Mouse (Mus musculus) heart, embryonic 16.5 days (tissue): Measurements from ENCODE around the gene Tmem104. TPM values are rescaled to one million over a fixed set of nuclear protein-coding genes. Genes with fewer than 3 reads are reported as not detected.

Experiments
- ATAC-seq: fragments of 200-750 bp; cut with Nextera tagmentation; replicated peaks from 2 replicates; pipeline ENCODE4 v1.8.0; 2017; ENCODE audit warnings: moderate number of reproducible peaks; ENCODE audit not compliant: insufficient read depth, low FRiP score; ENCODE audit errors: extremely low read depth
- H3K27ac ChIP-seq: fragments of 300-500 bp; sonication (generic); 2 replicates; pipeline ENCODE4 v1.5.1; 2014; ENCODE audit warnings: mild to moderate bottlenecking, low read length, control low read depth, moderate library complexity
- H3K27me3 ChIP-seq: fragments of 300-500 bp; sonication (generic); 2 replicates; pipeline ENCODE4 v1.6.1; 2014; ENCODE audit warnings: low read length, mixed read lengths; ENCODE audit not compliant: control insufficient read depth, insufficient read depth
- H3K36me3 ChIP-seq: fragments of 300-500 bp; sonication (generic); 2 replicates; pipeline ENCODE4 v1.6.1; 2014; ENCODE audit not compliant: control insufficient read depth, insufficient read depth
- H3K4me1 ChIP-seq: fragments of 300-500 bp; sonication (generic); 2 replicates; pipeline ENCODE4 v1.6.1; 2014; ENCODE audit warnings: low read length, mixed read lengths; ENCODE audit not compliant: control insufficient read depth, insufficient read depth
- H3K4me2 ChIP-seq: fragments of 300-500 bp; sonication (generic); 2 replicates; pipeline ENCODE4 v1.6.1; 2014; ENCODE audit warnings: low read depth, mild to moderate bottlenecking, control low read depth, low read length
- H3K4me3 ChIP-seq: fragments of 300-500 bp; sonication (generic); 2 replicates; pipeline ENCODE4 v1.5.1; 2014; ENCODE audit warnings: mild to moderate bottlenecking, control low read depth, low read length
- H3K9ac ChIP-seq: fragments of 300-500 bp; sonication (generic); 2 replicates; pipeline ENCODE4 v1.6.1; 2014; ENCODE audit warnings: low read length, control low read depth
- H3K9me3 ChIP-seq: fragments of 300-500 bp; sonication (generic); replicated peaks from 2 replicates; pipeline ENCODE4 v1.6.1; 2016; ENCODE audit warnings: low read length; ENCODE audit not compliant: control insufficient read depth
- WGBS: fragments of 180-500 bp; shearing (Covaris S2); extraction: QIAGEN DNeasy Blood & Tissue Kit; methylation state at CpG from one replicate; pipeline ENCODE4 v1.1.7; 2014; 5-methylcytosine and 5-hydroxymethylcytosine counted together
- polyA plus RNA-seq: library from polyadenylated mRNA; unstranded; fragments of >200 nt; fragmentation: Nextera tagmentation; extraction: Ambion mirVana; gene quantifications from 2 replicates; pipeline ENCODE4 v1.2.1, GENCODE M21; 2015

Gene Tmem104
- polyA plus RNA-seq, 1 experiment from 2014 or later: 6.6 TPM

- Histone ChIP-seq H3K27ac (no peak overlapping the region), H3K9ac (no peak overlapping the region), H3K4me3 (no peak overlapping the region), H3K4me1 (peaks cover 10% of the 10 kb centered on the region), H3K9me3 (no peaks in the 10 kb centered on the region), H3K27me3 (0 out of 2 replicates have a peak, but pooled peaks cover 2% of the 10 kb centered on the region), H3K4me2 (no peak overlapping the region), H3K36me3 (no peaks in the 10 kb centered on the region)
- 26% methylated on average over 5 of the region's 5 CpGs for whole genome bisulfite sequencing
- ATAC-seq: no peak
Measured at GRCm38 (mm10) chr11:115236570-115236969, 49.3 kb downstream of the Tmem104 start.

DNA sequence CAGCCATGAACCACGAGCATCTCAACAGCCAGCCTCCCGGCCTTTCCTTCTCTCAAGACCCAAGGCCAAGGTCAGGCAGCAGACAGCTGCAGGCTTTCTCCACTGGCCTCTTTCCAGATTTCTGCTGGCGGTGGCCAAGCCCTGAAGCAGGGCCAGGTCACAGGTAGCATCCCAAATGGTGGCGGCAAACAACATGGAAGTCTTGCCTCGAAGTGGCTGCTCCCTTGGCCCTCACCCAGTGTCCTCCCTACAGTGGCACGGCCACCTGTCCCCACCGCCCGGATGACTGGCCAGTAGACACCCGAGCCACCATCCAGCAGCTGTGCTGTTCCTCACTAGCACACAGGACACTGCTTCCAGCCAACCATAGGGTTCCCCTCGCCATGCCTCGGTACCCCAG lies 54.1 kb downstream of the Tmem104 start:
- no peak for ATAC-seq
- Histone ChIP-seq H3K9ac (no peak overlapping the region), H3K27ac (no peak overlapping the region), H3K4me3 (no peak overlapping the region), H3K4me1 (peaks cover 3% of the 10 kb centered on the region; the same call in 1 of the 2 replicates), H3K36me3 (no peaks in the 10 kb centered on the region), H3K27me3 (0 out of 2 replicates have a peak, but pooled peaks cover under 1% of the 10 kb centered on the region), H3K9me3 (no peaks in the 10 kb centered on the region), H3K4me2 (no peak overlapping the region)
- 84% methylated on average over 11 of the region's 11 CpGs for WGBS

- Histone ChIP-seq H3K9ac (no peak overlapping the region), H3K27me3 (peaks cover 14% of the 10 kb centered on the region), H3K9me3 (no peaks in the 10 kb centered on the region), H3K4me2 (no peak overlapping the region), H3K27ac (no peak overlapping the region), H3K36me3 (no peaks in the 10 kb centered on the region), H3K4me1 (peaks cover 5% of the 10 kb centered on the region; the same call in 1 of the 2 replicates), H3K4me3 (no peak overlapping the region)
- no peak for ATAC-seq
- 85% methylated on average over 3 of the region's 3 CpGs for WGBS
Measured at GRCm38 (mm10) chr11:115242746-115243145, 55.5 kb downstream of the Tmem104 start.

- H3K4me3 ChIP-seq: no peak overlapping the region
- peaks cover 7% of the 10 kb centered on the region; the same call in 1 of the 2 replicates for H3K4me1 ChIP-seq
- no peak overlapping the region for H3K9ac ChIP-seq
- H3K27me3 ChIP-seq: peaks cover 24% of the 10 kb centered on the region
- H3K36me3 ChIP-seq: no peaks in the 10 kb centered on the region
- H3K4me2 ChIP-seq: no peak overlapping the region
- no peak for ATAC-seq
- H3K9me3 ChIP-seq: no peaks in the 10 kb centered on the region
- H3K27ac ChIP-seq: no peak overlapping the region
- 77% methylated on average over 12 of the region's 12 CpGs for WGBS
Measured at GRCm38 (mm10) chr11:115243783-115244182, 56.5 kb downstream of the Tmem104 start.

DNA sequence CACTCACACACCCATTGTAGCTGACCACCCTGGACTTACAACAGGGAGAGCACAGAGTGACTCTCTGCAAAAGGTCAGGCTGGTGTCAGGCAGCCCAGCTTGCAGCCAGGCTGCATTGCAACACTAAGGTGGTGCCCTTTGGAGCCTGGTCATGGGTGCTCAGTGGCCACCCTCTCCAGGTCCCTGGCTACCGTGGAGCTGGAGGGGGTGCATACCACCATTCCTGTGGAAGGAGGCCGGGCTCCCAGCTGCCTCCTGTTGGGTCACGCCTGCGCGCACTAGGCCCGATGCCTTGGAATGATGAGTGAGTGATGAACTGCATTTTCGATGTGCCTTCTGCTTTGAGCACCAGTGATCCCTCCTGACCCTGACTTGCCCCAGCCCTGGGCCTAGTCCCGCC lies 57.6 kb downstream of the Tmem104 start:
- H3K27me3 ChIP-seq: peaks cover 34% of the 10 kb centered on the region
- no peaks in the 10 kb centered on the region for H3K36me3 ChIP-seq
- H3K4me3 ChIP-seq: no peak overlapping the region
- WGBS: 79% methylated on average over 8 of the region's 8 CpGs
- H3K9me3 ChIP-seq: no peaks in the 10 kb centered on the region
- H3K4me1 ChIP-seq: peaks cover 9% of the 10 kb centered on the region
- no peak overlapping the region for H3K27ac ChIP-seq
- no peak overlapping the region for H3K9ac ChIP-seq
- no peak overlapping the region for H3K4me2 ChIP-seq
- no peak for ATAC-seq

DNA sequence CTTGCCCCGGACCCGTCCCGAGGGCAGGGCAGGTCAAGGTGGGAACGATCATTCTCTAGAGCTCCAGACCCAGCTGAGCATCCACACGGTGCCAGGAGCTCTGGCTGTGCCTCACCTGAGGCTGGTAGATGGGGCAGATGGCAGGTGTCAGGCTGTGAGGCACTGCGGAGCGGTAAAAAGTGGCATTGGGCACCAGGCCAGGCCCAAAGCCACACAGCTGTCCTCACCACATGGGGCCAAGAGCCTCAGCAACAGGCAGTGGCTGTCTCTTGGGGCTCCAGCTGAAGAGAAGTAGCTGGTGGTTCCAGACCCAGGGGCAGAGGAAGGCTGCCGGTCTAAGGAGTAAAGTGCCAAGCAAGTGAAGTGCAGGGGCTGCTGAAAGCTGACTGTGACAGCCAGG lies 59.1 kb downstream of the Tmem104 start:
- no peaks in the 10 kb centered on the region for H3K9me3 ChIP-seq
- H3K4me1 ChIP-seq: peaks cover 15% of the 10 kb centered on the region
- no peak overlapping the region for H3K27ac ChIP-seq
- H3K36me3 ChIP-seq: no peaks in the 10 kb centered on the region
- no peak overlapping the region for H3K4me2 ChIP-seq
- H3K9ac ChIP-seq: no peak overlapping the region
- peaks cover 50% of the 10 kb centered on the region for H3K27me3 ChIP-seq
- ATAC-seq: no peak
- H3K4me3 ChIP-seq: no peak overlapping the region
- WGBS: 61% methylated on average over 8 of the region's 8 CpGs

DNA sequence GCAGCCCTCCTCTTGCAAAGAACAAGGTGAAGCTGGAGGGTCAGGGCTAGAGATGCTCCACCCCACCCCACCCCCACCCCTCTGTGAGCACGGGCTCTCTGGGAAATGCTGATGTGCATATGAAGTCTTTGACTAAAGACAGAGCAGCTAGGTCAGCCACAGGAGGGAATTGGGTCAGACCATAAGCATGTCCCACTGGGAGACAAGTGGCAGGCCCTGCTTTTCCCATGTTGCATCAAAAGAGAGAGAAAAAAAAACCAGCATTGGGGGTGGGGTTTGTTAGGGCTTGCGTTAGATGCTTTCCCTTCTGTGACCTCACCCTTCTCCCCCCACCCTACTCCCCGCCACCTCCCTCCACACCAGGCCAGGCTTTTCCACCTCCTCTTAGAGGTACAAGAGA lies 60.0 kb downstream of the Tmem104 start:
- peaks cover 57% of the 10 kb centered on the region for H3K27me3 ChIP-seq
- 27% methylated on average over 3 of the region's 3 CpGs for WGBS
- H3K4me3 ChIP-seq: no peak overlapping the region
- no peak overlapping the region for H3K4me2 ChIP-seq
- H3K4me1 ChIP-seq: peaks cover 15% of the 10 kb centered on the region
- no peak overlapping the region for H3K9ac ChIP-seq
- no peak overlapping the region for H3K27ac ChIP-seq
- no peak for ATAC-seq
- H3K36me3 ChIP-seq: no peaks in the 10 kb centered on the region
- H3K9me3 ChIP-seq: no peaks in the 10 kb centered on the region

- Histone ChIP-seq H3K4me2 (no peak overlapping the region), H3K27me3 (peaks cover 62% of the 10 kb centered on the region), H3K9ac (no peak overlapping the region), H3K4me1 (peaks cover 15% of the 10 kb centered on the region), H3K9me3 (no peaks in the 10 kb centered on the region), H3K27ac (no peak overlapping the region), H3K36me3 (no peaks in the 10 kb centered on the region), H3K4me3 (no peak overlapping the region)
- ATAC-seq: no peak
- 62% methylated on average over 6 of the region's 6 CpGs for WGBS
Measured at GRCm38 (mm10) chr11:115247945-115248344, 60.7 kb downstream of the Tmem104 start.

- WGBS: 3% methylated on average over 62 of the region's 63 CpGs
- H3K4me3 ChIP-seq: peak overlapping the region; percentile 48
- no peaks in the 10 kb centered on the region for H3K9me3 ChIP-seq
- peaks cover 62% of the 10 kb centered on the region for H3K27me3 ChIP-seq
- H3K4me2 ChIP-seq: peak overlapping the region; percentile 58
- H3K4me1 ChIP-seq: peaks cover 15% of the 10 kb centered on the region
- H3K36me3 ChIP-seq: no peaks in the 10 kb centered on the region
- H3K27ac ChIP-seq: no peak overlapping the region
- ATAC-seq: no peak
- H3K9ac ChIP-seq: 0 out of 2 replicates have a peak overlapping the region, but pooled peaks have one; percentile 1
Measured at GRCm38 (mm10) chr11:115249721-115250404, 62.6 kb downstream of the Tmem104 start.
